Mouse (Mus musculus) thymus, postnatal 10 days (tissue): Measurements from ENCODE around the gene Usp45.
"Not testable (repeated sequence)": the region's sequence is repeated elsewhere in the genome, so short reads cannot be mapped to it uniquely, and the experiment has no call there.

ENCODE experiments used
- DNase-seq, 2 experiments: peaks; one replicate each; pipeline ENCODE4 v3.0.0; 2021; ENCODE audit warnings: low spot score in 2 of 2

Usp45 gene

GRCm38 (mm10) chr4:21766863-21767304, at the start of gene Usp45, which contains the start of gene Tstd3:
Usp45 (plus strand) TSS chr4:21767156.
Tstd3 (minus strand) TSS chr4:21767212.
- peak; percentile 59 to 69 for DNase-seq

GRCm38 (mm10) chr4:21722752-21723334, 44.1 kb upstream of the Usp45 start:
- DNase-seq, result no peak

GRCm38 (mm10) chr4:21726912-21727614, 39.9 kb upstream of the Usp45 start:
- peak; percentile 4 to 39 for DNase-seq

- DNase-seq, result peak; percentile 80 to 88
Observed at GRCm38 (mm10) chr4:21727615-21728165, 39.3 kb upstream of the Usp45 start, which contains the start of gene Ccnc. Ccnc (plus strand) TSS chr4:21727701.

- DNase-seq, result no peak
Observed at GRCm38 (mm10) chr4:21739169-21739568, 27.8 kb upstream of the Usp45 start.

GRCm38 (mm10) chr4:21744142-21744541, 22.8 kb upstream of the Usp45 start:
- DNase-seq, result not testable (repeated sequence)

GRCm38 (mm10) chr4:21745723-21746122, 21.2 kb upstream of the Usp45 start:
- no peak for DNase-seq

GRCm38 (mm10) chr4:21755123-21755789, 11.7 kb upstream of the Usp45 start:
- no peak for DNase-seq

GRCm38 (mm10) chr4:21758860-21759259, 8.1 kb upstream of the Usp45 start:
- DNase-seq, result no peak

GRCm38 (mm10) chr4:21761416-21762160, 5.4 kb upstream of the Usp45 start:
- DNase-seq, result no peak

- DNase-seq, result no peak
Observed at GRCm38 (mm10) chr4:21763827-21764226, 3.1 kb upstream of the Usp45 start.

GRCm38 (mm10) chr4:21766171-21766862, 639 bp upstream of the Usp45 start:
- DNase-seq, result no peak

- no peak for DNase-seq
Observed at GRCm38 (mm10) chr4:21771064-21771463, 4.1 kb downstream of the Usp45 start.

- no peak for DNase-seq
Observed at GRCm38 (mm10) chr4:21772306-21772705, 5.3 kb downstream of the Usp45 start.

- peak; percentile 82 to 91 for DNase-seq
Observed at GRCm38 (mm10) chr4:21776091-21776945, 9.4 kb downstream of the Usp45 start.

- no peak for DNase-seq
Observed at GRCm38 (mm10) chr4:21776946-21777265, 9.9 kb downstream of the Usp45 start.

- no peak for DNase-seq
Observed at GRCm38 (mm10) chr4:21780816-21781726, 14.1 kb downstream of the Usp45 start.

- no peak for DNase-seq
Observed at GRCm38 (mm10) chr4:21786268-21786667, 19.3 kb downstream of the Usp45 start.

GRCm38 (mm10) chr4:21788903-21789302, 21.9 kb downstream of the Usp45 start:
- no peak for DNase-seq
